Mouse (Mus musculus) CH12.LX (cell line): ENCODE measurements around the gene Ephb6.

Source experiments
- CHD1 ChIP-seq: IDR thresholded peaks from 2 replicates; pipeline ENCODE4 v1.6.1; 2012; ENCODE audit warnings: low read depth, low read length, improper control_type of control experiment, inconsistent platforms
- CTCF ChIP-seq, 2 experiments: IDR thresholded peaks in 1 of 2; conservative IDR thresholded peaks in 1 of 2; 2 replicates each; pipeline ENCODE4 v1.5.1; 2011 to 2012; ENCODE audit warnings: low read depth in 2 of 2, low read length in 2 of 2, improper control_type of control experiment in 1 of 2, inconsistent platforms in 1 of 2, mild to moderate bottlenecking in 1 of 2, moderate library complexity in 1 of 2
- E2F4 ChIP-seq: IDR thresholded peaks from 2 replicates; pipeline ENCODE4 v1.6.1; 2011; ENCODE audit warnings: low read depth, low read length, improper control_type of control experiment; ENCODE audit not compliant: insufficient replicate concordance
- ELF1 ChIP-seq: IDR thresholded peaks from 2 replicates; pipeline ENCODE4 v1.6.1; 2014; ENCODE audit warnings: low read depth, mild to moderate bottlenecking, inconsistent platforms, low read length, improper control_type of control experiment
- EP300 ChIP-seq: IDR thresholded peaks from 2 replicates; pipeline ENCODE4 v1.6.1; 2011; ENCODE audit warnings: low read length, improper control_type of control experiment
- KAT2A ChIP-seq: IDR thresholded peaks from 2 replicates; pipeline ENCODE4 v1.6.1; 2012; ENCODE audit warnings: low read length, improper control_type of control experiment, inconsistent platforms; ENCODE audit not compliant: insufficient replicate concordance
- MAFK ChIP-seq: IDR thresholded peaks from 2 replicates; pipeline ENCODE4 v1.6.1; 2011; ENCODE audit warnings: low read length, improper control_type of control experiment; ENCODE audit not compliant: insufficient replicate concordance
- MAX ChIP-seq: IDR thresholded peaks from 2 replicates; pipeline ENCODE4 v1.6.1; 2011; ENCODE audit warnings: low read length, improper control_type of control experiment
- MYC ChIP-seq: IDR thresholded peaks from 2 replicates; pipeline ENCODE4 v1.6.1; 2011; ENCODE audit warnings: low read depth, mild to moderate bottlenecking, improper control_type of control experiment, low read length
- POLR2A ChIP-seq: IDR thresholded peaks from 2 replicates; pipeline ENCODE4 v1.6.1; 2011; ENCODE audit warnings: low read depth, mild to moderate bottlenecking, improper control_type of control experiment, low read length
- RCOR1 ChIP-seq: conservative IDR thresholded peaks from 2 replicates; pipeline ENCODE4 v1.6.1; 2012; ENCODE audit warnings: low read depth, mild to moderate bottlenecking, inconsistent platforms, low read length, improper control_type of control experiment
- TCF12 ChIP-seq: IDR thresholded peaks from 2 replicates; pipeline ENCODE4 v1.6.1; 2014; ENCODE audit warnings: low read depth, mild to moderate bottlenecking, inconsistent platforms, low read length, improper control_type of control experiment

GRCm38 (mm10) chr6:41636178-41636577, 30.9 kb downstream of the Ephb6 start, which contains the start of gene Trpv6:
- TF ChIP-seq CTCF (conservative IDR thresholded peaks at IDR 0.05 in 1 of 2, IDR thresholded peaks at IDR 0.05 in 1 of 2; ENCODE audit: low read depth in 2 of 2, low read length in 2 of 2) (no peak), CHD1 (no peak), MAX (no peak), KAT2A (no peak), ELF1 (no peak), POLR2A (no peak), TCF12 (no peak), EP300 (no peak), MAFK (no peak), MYC (no peak), E2F4 (no peak), RCOR1 (no peak)
